Mouse (Mus musculus) bone marrow macrophage, adult 2 months (primary cell): Measurements from ENCODE around the gene Rictor. TPM values are rescaled to one million over a fixed set of nuclear protein-coding genes. Genes with fewer than 3 reads are reported as not detected.
"Not testable (repeated sequence)": the region's sequence is repeated elsewhere in the genome, so short reads cannot be mapped to it uniquely, and the experiment has no call there.

Experiments
- H3K27ac ChIP-seq: 2 replicates; pipeline ENCODE4 v1.5.1; 2012; ENCODE audit warnings: low read depth, low read length; ENCODE audit not compliant: insufficient read depth
- H3K4me1 ChIP-seq: 2 replicates; pipeline ENCODE4 v1.6.1; 2012; ENCODE audit warnings: low read length; ENCODE audit not compliant: control insufficient read depth, insufficient read depth
- H3K4me3 ChIP-seq: 2 replicates; pipeline ENCODE4 v1.5.1; 2012; ENCODE audit warnings: mild to moderate bottlenecking, low read length, moderate library complexity; ENCODE audit not compliant: insufficient read depth
- CTCF ChIP-seq: IDR thresholded peaks from 2 replicates; pipeline ENCODE4 v1.5.1; 2012; ENCODE audit warnings: low read depth, mild to moderate bottlenecking, low read length, moderate library complexity
- POLR2A ChIP-seq: IDR thresholded peaks from 2 replicates; pipeline ENCODE4 v1.6.1; 2012; ENCODE audit warnings: mild to moderate bottlenecking, low read depth, low read length, borderline replicate concordance
- polyA plus RNA-seq: library from polyadenylated mRNA; stranded (reverse); fragments of >200 nt; gene quantifications from 2 replicates; pipeline ENCODE4 v1.2.4, GENCODE M21; 2012; ENCODE audit not compliant: missing spikeins, insufficient read depth, insufficient read length

Gene Rictor
- polyA plus RNA-seq, 1 experiment, result 12.9 TPM

GRCm38 (mm10) chr15:6786212-6786611 lies 78.0 kb downstream of the Rictor start:
- TF ChIP-seq CTCF, result no peak
- no peak for TF ChIP-seq POLR2A
- H3K27ac ChIP-seq, result no peak overlapping the region
- no peak overlapping the region for H3K4me3 ChIP-seq
- no peaks in the 10 kb centered on the region for H3K4me1 ChIP-seq

GRCm38 (mm10) chr15:6787236-6787635 lies 79.1 kb downstream of the Rictor start:
- no peak overlapping the region for H3K4me3 ChIP-seq
- H3K4me1 ChIP-seq, result no peaks in the 10 kb centered on the region
- TF ChIP-seq POLR2A (no peak), CTCF (no peak)
- H3K27ac ChIP-seq, result no peak overlapping the region

GRCm38 (mm10) chr15:6790011-6790410 lies 81.8 kb downstream of the Rictor start:
- Histone ChIP-seq H3K4me1 (no peaks in the 10 kb centered on the region), H3K4me3 (no peak overlapping the region), H3K27ac (no peak overlapping the region)
- TF ChIP-seq CTCF (no peak), POLR2A (no peak)

- TF ChIP-seq CTCF (no peak), POLR2A (no peak)
- Histone ChIP-seq H3K4me3 (no peak overlapping the region), H3K27ac (no peak overlapping the region), H3K4me1 (no peaks in the 10 kb centered on the region)
Observed at GRCm38 (mm10) chr15:6791648-6792047, 83.5 kb downstream of the Rictor start.

GRCm38 (mm10) chr15:6792846-6793245 lies 84.7 kb downstream of the Rictor start:
- H3K4me1 ChIP-seq, result no peaks in the 10 kb centered on the region
- H3K4me3 ChIP-seq, result no peak overlapping the region
- no peak overlapping the region for H3K27ac ChIP-seq
- no peak for TF ChIP-seq CTCF
- no peak for TF ChIP-seq POLR2A

- not testable (repeated sequence) for H3K27ac ChIP-seq, H3K4me3 ChIP-seq, H3K4me1 ChIP-seq
Observed at GRCm38 (mm10) chr15:6801212-6801611, 93.0 kb downstream of the Rictor start.

- TF ChIP-seq CTCF (no peak), POLR2A (no peak)
- H3K4me1 ChIP-seq, result no peaks in the 10 kb centered on the region
Observed at GRCm38 (mm10) chr15:6815807-6816206, 107.6 kb downstream of the Rictor start.

GRCm38 (mm10) chr15:6840199-6840598 lies 132.0 kb downstream of the Rictor start:
- TF ChIP-seq CTCF (no peak), POLR2A (no peak)
- Histone ChIP-seq H3K4me1 (no peaks in the 10 kb centered on the region), H3K27ac (no peak overlapping the region), H3K4me3 (no peak overlapping the region)

More at GRCm38 (mm10) chr15:6815807-6816206, 107.6 kb downstream of the Rictor start:
- Histone ChIP-seq H3K27ac (no peak overlapping the region), H3K4me3 (no peak overlapping the region)

GRCm38 (mm10) chr15:6849851-6850250 lies 141.7 kb downstream of the Rictor start:
- Histone ChIP-seq H3K4me3 (no peak overlapping the region), H3K4me1 (no peaks in the 10 kb centered on the region), H3K27ac (no peak overlapping the region)
- TF ChIP-seq POLR2A (no peak), CTCF (no peak)

Other genes with a start within 250 kb of the Rictor start
- 1,205 and 1,358 TPM in 2 replicates for gene Fyb, start 185.5 kb upstream of the Rictor start, polyA plus RNA-seq
- 0.40 and 0.68 TPM in 2 replicates for gene Osmr, start 166.6 kb downstream of the Rictor start, polyA plus RNA-seq